Mouse (Mus musculus): ENCODE data around the gene Islr2. TPM values are rescaled to one million over a fixed set of nuclear protein-coding genes. Genes with fewer than 3 reads are reported as not detected.

The Islr2 gene
- polyA plus RNA-seq, 1 experiment from 2014 or later = not detected

DNA sequence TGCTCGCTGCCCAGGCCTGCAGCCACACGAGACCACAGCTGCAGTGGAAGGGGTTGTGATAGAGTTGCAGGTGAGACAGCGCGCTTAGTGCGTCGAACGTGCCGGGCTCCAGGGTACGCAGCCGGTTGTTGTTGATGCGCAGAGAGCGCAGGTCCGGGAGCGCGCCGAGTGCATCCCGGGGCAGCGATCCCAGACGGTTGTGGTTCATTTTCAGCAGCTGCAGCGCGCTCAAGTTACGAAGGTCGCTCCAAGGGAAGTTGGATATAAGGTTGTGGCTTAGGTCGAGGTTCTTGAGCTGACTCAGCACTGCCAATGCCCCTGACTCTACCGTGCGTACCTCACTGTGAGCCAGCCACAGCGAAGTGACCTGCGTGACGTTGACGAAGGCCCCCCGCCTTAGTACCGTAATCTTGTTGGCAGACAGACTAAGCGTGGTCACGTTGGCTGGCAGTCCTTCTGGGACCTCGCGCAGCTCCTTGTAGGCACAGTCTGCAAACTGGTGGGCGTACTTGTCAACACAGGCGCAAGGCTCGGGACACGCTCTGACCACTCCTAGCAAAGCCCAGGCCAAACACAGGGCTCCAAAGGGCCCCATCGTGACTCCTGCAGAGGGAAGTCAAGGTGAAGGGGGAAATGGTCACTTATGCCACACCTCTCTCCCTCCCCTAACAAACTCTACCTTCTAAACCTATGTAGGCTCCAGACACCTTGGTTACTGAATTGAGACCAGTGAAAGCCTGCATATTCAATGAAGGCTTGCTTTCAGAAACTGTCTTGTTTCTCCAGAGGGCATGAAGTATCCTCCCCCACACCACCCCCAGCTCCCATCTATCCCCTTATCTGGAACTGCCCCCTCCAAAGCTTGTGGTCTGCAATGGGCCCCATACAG, 4.5 kb downstream of the Islr2 start:
- WGBS (ENCODE audit: insufficient replicate concordance) = 2% methylated on average over 41 of the region's 41 CpGs
- H3K9ac ChIP-seq (replicated peaks) = no peak overlapping the region
- ATAC-seq = no peak
- H3K4me2 ChIP-seq (ENCODE audit: low read depth, low read length) = peak overlapping the region; percentile 19; the same call in 1 of the 2 replicates
- H3K27me3 ChIP-seq (ENCODE audit: insufficient read depth, low read length) = peaks cover 99% of the 10 kb centered on the region
- H3K4me1 ChIP-seq (ENCODE audit: insufficient read depth) = peaks cover 6% of the 10 kb centered on the region
- no peaks in the 10 kb centered on the region for H3K9me3 ChIP-seq (ENCODE audit: low read length)
- peak; percentile 27 for DNase-seq
- no peaks in the 10 kb centered on the region for H3K36me3 ChIP-seq (replicated peaks; ENCODE audit: insufficient read depth, low read length)
- no peak overlapping the region for H3K27ac ChIP-seq (ENCODE audit: low read depth)
- no peak for TF ChIP-seq EP300 (IDR thresholded peaks at IDR 0.05; ENCODE audit: low read depth)
- TF ChIP-seq CTCF (IDR thresholded peaks at IDR 0.05; ENCODE audit: low read depth) = no peak
- no peak overlapping the region for H3K4me3 ChIP-seq (ENCODE audit: low read depth, low read length)

DNA sequence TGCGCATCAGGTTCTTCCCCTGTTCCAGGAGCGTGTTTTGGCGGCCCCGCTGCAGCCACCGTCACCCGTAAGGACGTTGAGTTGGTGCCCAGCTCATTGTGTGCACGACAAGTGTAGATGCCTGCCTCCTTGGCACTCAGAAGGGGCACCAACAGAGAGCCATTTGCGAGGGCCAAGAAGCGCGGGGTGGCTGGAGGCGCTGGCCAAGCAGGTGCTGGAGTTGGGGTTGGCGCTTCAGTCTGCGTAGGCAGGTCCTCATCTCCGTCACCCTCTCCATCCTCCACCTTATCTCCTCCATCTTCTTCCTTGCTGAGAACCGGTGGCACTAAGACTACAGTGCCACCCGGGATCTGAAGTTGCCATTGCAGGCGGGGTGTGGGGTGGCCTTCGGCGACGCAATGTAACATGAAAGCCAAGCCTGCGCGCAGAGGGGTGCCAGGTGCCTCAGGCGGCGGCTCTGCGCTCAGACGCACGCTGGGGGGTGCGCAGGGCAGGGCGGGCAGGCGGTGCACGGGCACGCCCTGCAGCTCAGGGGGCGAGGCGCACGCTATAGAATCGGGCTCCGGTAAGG, 5.2 kb downstream of the Islr2 start:
- TF ChIP-seq CTCF (IDR thresholded peaks at IDR 0.05; ENCODE audit: low read depth) (no peak), EP300 (IDR thresholded peaks at IDR 0.05; ENCODE audit: low read depth) (no peak)
- Histone ChIP-seq H3K4me1 (ENCODE audit: insufficient read depth) (peaks cover 6% of the 10 kb centered on the region), H3K27me3 (ENCODE audit: insufficient read depth, low read length) (peaks cover 99% of the 10 kb centered on the region), H3K27ac (ENCODE audit: low read depth) (no peak overlapping the region), H3K4me2 (ENCODE audit: low read depth, low read length) (peak overlapping the region; percentile 19), H3K9ac (replicated peaks) (no peak overlapping the region), H3K4me3 (ENCODE audit: low read depth, low read length) (no peak overlapping the region), H3K36me3 (replicated peaks; ENCODE audit: insufficient read depth, low read length) (no peaks in the 10 kb centered on the region), H3K9me3 (ENCODE audit: low read length) (no peaks in the 10 kb centered on the region)
- DNase-seq (peak; percentile 22), ATAC-seq (no peak)
- 3% methylated on average over 38 of the region's 38 CpGs for WGBS (ENCODE audit: insufficient replicate concordance)

DNA sequence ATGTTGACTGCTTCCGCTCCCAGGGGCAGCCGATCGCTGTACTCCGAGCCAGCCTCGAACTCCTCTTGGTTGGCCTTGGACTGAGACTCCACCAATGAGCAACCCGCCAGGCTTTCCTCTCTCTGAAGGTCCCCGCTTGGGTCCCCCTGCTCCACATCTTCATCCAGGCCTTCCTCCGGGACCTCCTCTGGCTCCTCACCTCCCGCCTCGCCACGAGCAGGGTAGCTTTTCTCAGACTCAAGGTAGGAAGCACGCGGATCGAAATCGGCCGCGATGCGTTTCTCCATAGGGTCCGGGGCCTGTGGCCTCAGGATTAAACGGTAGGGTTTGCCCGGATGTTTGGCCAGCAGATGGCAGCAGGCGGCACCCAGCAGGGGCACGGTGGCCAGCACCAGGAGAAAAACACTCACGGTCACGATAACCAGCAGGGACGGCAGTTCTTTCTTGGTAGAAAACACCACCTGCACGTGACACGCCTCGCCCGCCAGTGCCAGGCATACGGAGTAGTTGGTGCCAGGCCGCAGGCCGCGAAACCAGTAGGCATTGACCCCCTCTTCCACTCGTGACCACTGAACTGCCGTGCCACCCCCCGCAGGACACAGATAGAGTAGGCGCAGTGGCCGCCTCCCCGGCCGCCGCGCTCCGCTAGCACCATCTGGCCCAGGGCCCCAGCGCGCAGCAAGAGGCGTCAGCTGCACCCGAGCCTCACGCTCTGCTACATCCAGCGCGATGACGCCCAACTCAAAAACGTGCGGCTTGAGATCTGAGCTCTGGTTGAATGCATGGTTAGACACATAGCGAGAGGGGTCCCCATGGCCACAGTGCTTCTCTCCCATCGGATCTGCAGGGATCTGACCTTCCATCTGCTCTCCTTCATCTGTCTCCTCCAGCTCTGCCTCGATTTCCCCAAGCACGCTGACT, 6.1 kb downstream of the Islr2 start:
- 4% methylated on average over 50 of the region's 58 CpGs for WGBS (ENCODE audit: insufficient replicate concordance)
- Histone ChIP-seq H3K27ac (ENCODE audit: low read depth) (no peak overlapping the region), H3K27me3 (ENCODE audit: insufficient read depth, low read length) (peaks cover 93% of the 10 kb centered on the region), H3K4me2 (ENCODE audit: low read depth, low read length) (peak overlapping the region; percentile 45), H3K4me1 (ENCODE audit: insufficient read depth) (peaks cover 6% of the 10 kb centered on the region), H3K9me3 (ENCODE audit: low read length) (no peaks in the 10 kb centered on the region), H3K9ac (replicated peaks) (no peak overlapping the region), H3K4me3 (ENCODE audit: low read depth, low read length) (peak overlapping the region; percentile 19), H3K36me3 (replicated peaks; ENCODE audit: insufficient read depth, low read length) (no peaks in the 10 kb centered on the region)
- peak; percentile 76 for TF ChIP-seq CTCF (IDR thresholded peaks at IDR 0.05; ENCODE audit: low read depth)
- TF ChIP-seq EP300 (IDR thresholded peaks at IDR 0.05; ENCODE audit: low read depth) = no peak
- peak; percentile 63 for DNase-seq
- peak; percentile 59 for ATAC-seq

DNA sequence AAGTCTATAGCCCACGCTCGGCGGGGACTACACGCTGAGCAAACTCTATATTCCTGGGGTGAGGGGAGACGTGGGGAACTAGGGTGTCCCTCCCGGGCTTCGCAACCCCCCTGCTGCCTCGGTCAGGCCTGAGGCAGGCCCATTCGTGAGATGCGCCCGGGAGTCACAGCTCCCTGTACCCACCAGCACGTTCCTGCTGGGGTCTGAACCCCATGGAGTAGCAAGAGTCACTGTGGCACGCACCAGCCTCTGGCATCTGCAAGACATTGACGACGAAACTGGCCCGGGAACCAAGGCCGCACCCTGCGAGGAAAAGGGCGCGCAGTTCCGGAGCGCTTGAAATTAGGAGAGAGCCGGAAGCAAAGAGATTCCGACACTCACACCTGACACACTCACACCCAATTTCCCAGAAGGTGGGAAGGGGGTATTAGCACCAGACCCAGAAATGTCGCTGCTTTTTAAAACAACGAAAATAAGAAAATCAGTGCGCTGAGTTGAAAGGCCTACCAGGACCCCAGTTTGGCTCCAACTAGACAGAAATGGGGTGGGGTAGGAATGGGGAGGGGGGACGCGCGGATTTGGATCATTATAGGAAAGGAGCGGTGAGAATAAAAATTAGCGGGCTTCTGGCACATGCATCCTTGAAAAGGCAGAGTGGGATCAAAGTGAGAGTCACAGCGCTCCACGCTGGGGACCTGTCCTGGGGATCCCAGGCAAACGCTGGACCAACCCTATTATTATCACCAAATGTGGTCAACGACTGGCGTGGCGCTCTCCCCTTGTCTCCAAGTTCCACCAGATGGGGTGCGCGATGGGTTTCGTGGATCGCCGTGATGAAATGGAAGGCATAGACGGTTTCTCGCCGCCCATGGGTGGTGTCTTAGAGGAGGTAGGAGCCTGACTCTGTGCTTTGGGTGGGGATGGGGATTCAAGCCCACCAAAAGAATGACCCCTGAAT, 7.2 kb downstream of the Islr2 start:
- no peak for TF ChIP-seq CTCF (IDR thresholded peaks at IDR 0.05; ENCODE audit: low read depth)
- no peak for TF ChIP-seq EP300 (IDR thresholded peaks at IDR 0.05; ENCODE audit: low read depth)
- H3K27me3 ChIP-seq (ENCODE audit: insufficient read depth, low read length) = peaks cover 81% of the 10 kb centered on the region
- peak overlapping the region; percentile 45 for H3K4me2 ChIP-seq (ENCODE audit: low read depth, low read length)
- H3K9ac ChIP-seq (replicated peaks) = no peak overlapping the region
- H3K9me3 ChIP-seq (ENCODE audit: low read length) = no peaks in the 10 kb centered on the region
- H3K4me1 ChIP-seq (ENCODE audit: insufficient read depth) = peaks cover 6% of the 10 kb centered on the region
- H3K36me3 ChIP-seq (replicated peaks; ENCODE audit: insufficient read depth, low read length) = no peaks in the 10 kb centered on the region
- no peak for ATAC-seq
- no peak overlapping the region for H3K27ac ChIP-seq (ENCODE audit: low read depth)
- no peak for DNase-seq
- H3K4me3 ChIP-seq (ENCODE audit: low read depth, low read length) = peak overlapping the region; percentile 19; the same call in 1 of the 2 replicates
- 5% methylated on average over 46 of the region's 46 CpGs for WGBS (ENCODE audit: insufficient replicate concordance)

DNA sequence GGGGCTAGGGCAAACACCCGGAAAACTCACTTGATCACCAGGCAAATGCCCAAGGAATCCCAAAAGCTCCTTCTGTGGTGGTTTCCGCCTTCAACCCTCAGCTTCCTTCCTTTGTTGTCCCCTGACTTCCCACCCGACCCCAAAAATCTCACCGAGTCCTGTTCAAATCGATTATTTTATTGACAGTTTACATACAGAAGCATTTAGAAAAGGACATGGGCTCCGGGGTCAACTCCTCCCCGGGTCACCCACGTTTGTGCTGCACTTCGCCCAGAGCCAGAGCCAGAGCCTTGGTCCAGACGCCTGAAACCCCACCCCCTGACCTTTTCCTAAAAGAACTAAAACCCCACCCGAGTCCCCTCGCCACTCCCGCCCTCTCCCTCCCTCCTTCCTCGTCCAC, 8.0 kb downstream of the Islr2 start:
- no peak for ATAC-seq
- no peak overlapping the region for H3K9ac ChIP-seq (replicated peaks)
- 0 out of 2 replicates have a peak overlapping the region, but pooled peaks have one; percentile 7 for H3K4me3 ChIP-seq (ENCODE audit: low read depth, low read length)
- peaks cover 75% of the 10 kb centered on the region for H3K27me3 ChIP-seq (ENCODE audit: insufficient read depth, low read length)
- DNase-seq = no peak
- H3K9me3 ChIP-seq (ENCODE audit: low read length) = no peaks in the 10 kb centered on the region
- no peaks in the 10 kb centered on the region for H3K36me3 ChIP-seq (replicated peaks; ENCODE audit: insufficient read depth, low read length)
- peaks cover 6% of the 10 kb centered on the region for H3K4me1 ChIP-seq (ENCODE audit: insufficient read depth)
- 4% methylated on average over 14 of the region's 14 CpGs for WGBS (ENCODE audit: insufficient replicate concordance)
- TF ChIP-seq EP300 (IDR thresholded peaks at IDR 0.05; ENCODE audit: low read depth) = no peak
- TF ChIP-seq CTCF (IDR thresholded peaks at IDR 0.05; ENCODE audit: low read depth) = no peak
- peak overlapping the region; percentile 30 for H3K4me2 ChIP-seq (ENCODE audit: low read depth, low read length)
- no peak overlapping the region for H3K27ac ChIP-seq (ENCODE audit: low read depth)
